Mouse (Mus musculus) c-Kit-positive CD71-positive TER-119-negative erythroid progenitor cells, embryonic 14.5 days (primary cell): ENCODE data around the gene Hyls1.
A peak's percentile ranks its signal among the peaks of the same experiment; 100 is the strongest.
"Not testable (repeated sequence)": the region's sequence is repeated elsewhere in the genome, so short reads cannot be mapped to it uniquely, and the experiment has no call there.

ENCODE experiments used
- DNase-seq: peaks from one replicate; pipeline ENCODE4 v3.0.0-alpha.2; 2013; ENCODE audit warnings: low read depth

Hyls1 gene

GRCm38 (mm10) chr9:35569571-35570534 lies at the start of gene Hyls1, which contains the start of gene Pate2:
Hyls1 (minus strand) TSS chr9:35570398.
Pate2 (plus strand) TSS chr9:35570284.
- peak; percentile 97 for DNase-seq

- DNase-seq, result not testable (repeated sequence)
Measured at GRCm38 (mm10) chr9:35616784-35617183, 46.6 kb upstream of the Hyls1 start.

GRCm38 (mm10) chr9:35614005-35614404 lies 43.8 kb upstream of the Hyls1 start:
- no peak for DNase-seq

- DNase-seq, result no peak
Measured at GRCm38 (mm10) chr9:35611841-35612240, 41.6 kb upstream of the Hyls1 start, which contains the start of gene Pate4. Pate4 (minus strand) TSS chr9:35611941.

- no peak for DNase-seq
Measured at GRCm38 (mm10) chr9:35607647-35608405, 37.6 kb upstream of the Hyls1 start.

DNA sequence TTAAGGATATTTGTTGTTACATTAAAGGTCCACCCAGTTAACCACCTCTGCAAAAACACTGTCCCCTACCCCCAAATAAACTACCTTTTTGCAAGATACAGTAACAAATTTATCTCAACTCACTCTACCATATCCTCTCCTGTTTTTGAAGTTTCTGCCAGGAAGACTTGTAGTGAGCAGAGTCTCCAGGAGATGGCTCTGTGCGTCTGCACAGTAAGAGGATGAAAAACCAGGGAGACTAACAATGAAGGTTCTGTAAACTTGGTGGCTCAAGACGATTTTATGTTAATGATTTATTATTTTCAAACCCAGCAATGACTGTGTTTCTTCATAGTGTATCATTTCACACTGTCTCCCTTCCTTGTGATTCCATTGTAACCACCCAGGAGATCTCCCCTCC lies 22.7 kb upstream of the Hyls1 start:
- no peak for DNase-seq

DNA sequence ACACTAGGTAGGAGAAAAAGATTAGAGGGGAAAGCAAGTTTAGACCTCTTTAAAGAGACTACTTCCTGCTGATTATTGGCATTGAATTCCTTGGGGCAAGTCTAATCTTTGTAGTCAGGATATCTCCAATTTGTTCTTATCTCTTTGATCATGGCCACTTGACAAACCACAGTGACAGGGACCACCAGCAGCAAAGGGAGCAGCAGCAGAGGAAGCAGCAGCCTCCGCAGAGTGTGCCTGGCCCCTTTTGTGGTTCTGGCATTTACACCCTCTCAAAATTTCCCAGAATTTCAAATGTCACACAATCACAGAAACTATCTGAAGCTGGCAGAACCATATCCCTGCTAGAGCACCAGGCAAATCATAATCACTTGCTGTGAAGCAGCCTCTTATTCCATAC lies 17.5 kb upstream of the Hyls1 start:
- no peak for DNase-seq

DNA sequence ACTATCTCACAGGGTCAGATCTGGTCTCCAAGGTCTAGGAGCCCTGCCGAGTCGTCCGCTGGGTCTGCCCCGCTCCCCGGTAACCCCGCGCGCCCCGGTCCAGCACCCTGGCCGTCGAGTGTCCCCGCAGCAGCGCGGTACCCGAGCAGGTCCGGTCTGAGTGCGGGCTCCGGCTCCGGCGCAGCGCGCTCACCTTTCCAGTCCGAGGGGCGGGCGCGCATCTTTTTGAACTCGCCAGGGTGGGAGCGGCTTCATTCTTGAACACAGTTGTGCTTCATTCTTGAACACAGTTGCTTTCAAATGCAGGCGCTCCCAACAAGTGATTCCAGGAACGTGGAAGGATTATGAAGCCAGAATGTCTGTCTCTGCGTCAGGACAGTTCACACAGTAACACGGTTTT lies 4.2 kb upstream of the Hyls1 start:
- DNase-seq, result no peak

- DNase-seq, result no peak
Measured at GRCm38 (mm10) chr9:35570663-35571062, 465 bp upstream of the Hyls1 start.

GRCm38 (mm10) chr9:35567995-35568394 lies 2.2 kb downstream of the Hyls1 start:
- DNase-seq, result no peak

- DNase-seq, result no peak
Measured at GRCm38 (mm10) chr9:35564536-35565240, 5.5 kb downstream of the Hyls1 start.

DNA sequence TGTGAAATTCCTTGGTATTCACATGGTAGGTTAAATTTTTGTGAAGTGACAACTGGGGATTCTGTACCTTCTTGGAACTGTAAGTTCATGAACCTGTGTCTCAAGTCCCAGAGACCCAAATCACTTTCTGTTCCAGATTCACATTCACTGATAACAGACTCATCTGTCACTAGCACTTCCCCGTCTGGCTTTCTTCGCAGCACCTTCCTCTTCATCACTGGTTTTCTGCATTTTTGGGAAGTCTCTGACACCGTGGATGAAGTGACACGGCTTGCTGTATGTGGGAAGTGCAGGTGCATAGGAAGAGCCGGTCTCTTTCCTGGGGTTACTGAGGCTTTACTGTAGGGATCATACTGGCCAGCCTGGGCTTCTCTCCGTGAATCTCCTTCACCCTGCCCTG lies 8.6 kb downstream of the Hyls1 start:
- no peak for DNase-seq

- no peak for DNase-seq
Measured at GRCm38 (mm10) chr9:35561076-35561475, 9.1 kb downstream of the Hyls1 start.

GRCm38 (mm10) chr9:35559009-35559890 lies 10.9 kb downstream of the Hyls1 start:
- peak; percentile 72 for DNase-seq

- DNase-seq, result no peak
Measured at GRCm38 (mm10) chr9:35558257-35559008, 11.8 kb downstream of the Hyls1 start, which contains the start of the genes Ddx25 and Pus3. Ddx25 (minus strand) TSS chr9:35558528. Pus3 (plus strand) TSS chr9:35558595.

- no peak for DNase-seq
Measured at GRCm38 (mm10) chr9:35556494-35557102, 13.6 kb downstream of the Hyls1 start.

GRCm38 (mm10) chr9:35548455-35548854 lies 21.7 kb downstream of the Hyls1 start:
- no peak for DNase-seq

GRCm38 (mm10) chr9:35546745-35547144 lies 23.5 kb downstream of the Hyls1 start:
- no peak for DNase-seq

GRCm38 (mm10) chr9:35545704-35546103 lies 24.5 kb downstream of the Hyls1 start:
- DNase-seq, result no peak

DNA sequence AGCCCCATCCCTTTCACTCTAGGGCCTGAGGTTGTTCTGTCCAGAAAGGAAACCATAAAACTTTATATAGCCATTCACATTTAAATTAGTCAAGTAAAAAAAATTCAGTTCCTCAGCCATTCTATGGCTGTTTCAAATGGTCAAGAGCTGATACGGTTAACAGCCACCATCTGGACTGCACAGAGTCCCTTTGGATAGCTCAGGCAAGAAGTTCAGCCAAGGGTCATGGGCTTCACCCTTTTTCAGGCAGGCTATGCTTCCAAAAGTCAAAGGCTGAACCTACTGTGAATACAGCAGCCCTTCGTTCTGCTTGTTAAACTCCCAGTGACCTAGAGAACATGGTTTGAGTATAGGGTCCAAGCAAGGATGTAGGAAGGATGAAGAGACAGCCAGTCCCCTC lies 25.5 kb downstream of the Hyls1 start:
- no peak for DNase-seq
